Mouse (Mus musculus): ENCODE measurements around the gene Hif3a. TPM values are rescaled to one million over a fixed set of nuclear protein-coding genes. Genes with fewer than 3 reads are reported as not detected.
"Not testable (repeated sequence)": the region's sequence is repeated elsewhere in the genome, so short reads cannot be mapped to it uniquely, and the experiment has no call there.

Gene Hif3a
- 10 to 100 TPM in 1 of 2 experiments, 1 to 10 TPM in 1; 6.8 to 16.0 TPM for total RNA-seq (2021)

- DNase-seq (ENCODE audit: low spot score in 2 of 2): no peak
- intact Hi-C loops (cut with DNase I): loop anchor here (2.0 to 5.0 kb wide), 2 partner anchors 50 to 130 kb away; no protein-coding TSS in a partner anchor
Measured at GRCm38 (mm10) chr7:17062389-17062788, at the start of gene Hif3a. Gene Hif3a, minus strand, starts transcription at chr7:17062427.

- intact Hi-C loops (cut with DNase I); DNase-seq (ENCODE audit: low spot score in 2 of 2): not testable (repeated sequence)
Measured at GRCm38 (mm10) chr7:17101631-17102030, 39.4 kb upstream of the Hif3a start.

- DNase-seq (ENCODE audit: low spot score in 2 of 2): no peak
- intact Hi-C loops (cut with DNase I): no loop called here
Measured at GRCm38 (mm10) chr7:17091280-17091679, 29.1 kb upstream of the Hif3a start.

GRCm38 (mm10) chr7:17090058-17090585, 27.9 kb upstream of the Hif3a start:
- no peak for DNase-seq (ENCODE audit: low spot score in 2 of 2)
- intact Hi-C loops (cut with DNase I): no loop called here

- DNase-seq (ENCODE audit: low spot score in 2 of 2): no peak
- intact Hi-C loops (cut with DNase I): no loop called here
Measured at GRCm38 (mm10) chr7:17087731-17088130, 25.5 kb upstream of the Hif3a start.

- intact Hi-C loops (cut with DNase I): no loop called here
- no peak for DNase-seq (ENCODE audit: low spot score in 2 of 2)
Measured at GRCm38 (mm10) chr7:17082766-17083165, 20.5 kb upstream of the Hif3a start.

GRCm38 (mm10) chr7:17078076-17078654, 15.9 kb upstream of the Hif3a start:
- DNase-seq (ENCODE audit: low spot score in 2 of 2): no peak

GRCm38 (mm10) chr7:17076542-17076941, 14.3 kb upstream of the Hif3a start:
- intact Hi-C loops (cut with DNase I): loop anchor here (10.0 kb wide), 2 partner anchors 1608 to 1788 kb away; partner anchors contain the start of gene Psg20
- no peak for DNase-seq (ENCODE audit: low spot score in 2 of 2)

More at GRCm38 (mm10) chr7:17078076-17078654, 15.9 kb upstream of the Hif3a start:
- intact Hi-C loops (cut with DNase I): loop anchor here (10.0 kb wide), 2 partner anchors 1607 to 1787 kb away; partner anchors contain the start of gene Psg20

- intact Hi-C loops (cut with DNase I): loop anchor here (10.0 kb wide), 2 partner anchors 1611 to 1791 kb away; partner anchors contain the start of gene Psg20
- peak; percentile 54 to 60 for DNase-seq (ENCODE audit: low spot score in 2 of 2)
Measured at GRCm38 (mm10) chr7:17073904-17074615, 11.8 kb upstream of the Hif3a start, which contains the start of gene Psg16. Gene Psg16, plus strand, starts transcription at chr7:17074040.

- DNase-seq (ENCODE audit: low spot score in 2 of 2): no peak
Measured at GRCm38 (mm10) chr7:17073513-17073903, 11.3 kb upstream of the Hif3a start.

GRCm38 (mm10) chr7:17067651-17068050, 5.4 kb upstream of the Hif3a start:
- intact Hi-C loops (cut with DNase I): loop anchor here (5.0 kb wide), 1 partner anchor 115 kb away; no protein-coding TSS in a partner anchor

More at GRCm38 (mm10) chr7:17073513-17073903, 11.3 kb upstream of the Hif3a start:
- intact Hi-C loops (cut with DNase I): loop anchor here (10.0 kb wide), 2 partner anchors 1611 to 1791 kb away; partner anchors contain the start of gene Psg20

GRCm38 (mm10) chr7:17067000-17067399, 4.8 kb upstream of the Hif3a start:
- DNase-seq (ENCODE audit: low spot score in 2 of 2): no peak
- intact Hi-C loops (cut with DNase I): loop anchor here (5.0 kb wide), 1 partner anchor 115 kb away; no protein-coding TSS in a partner anchor

More at GRCm38 (mm10) chr7:17067651-17068050, 5.4 kb upstream of the Hif3a start:
- DNase-seq (ENCODE audit: low spot score in 2 of 2): not testable (repeated sequence)

GRCm38 (mm10) chr7:17066412-17066811, 4.2 kb upstream of the Hif3a start:
- peak; percentile 75 to 86 for DNase-seq (ENCODE audit: low spot score in 2 of 2)
- intact Hi-C loops (cut with DNase I): loop anchor here (5.0 kb wide), 1 partner anchor 114 kb away; no protein-coding TSS in a partner anchor

- intact Hi-C loops (cut with DNase I): loop anchor here (5.0 kb wide), 1 partner anchor 113 kb away; no protein-coding TSS in a partner anchor
Measured at GRCm38 (mm10) chr7:17065620-17066019, 3.4 kb upstream of the Hif3a start.

GRCm38 (mm10) chr7:17062845-17063244, 618 bp upstream of the Hif3a start:
- intact Hi-C loops (cut with DNase I): loop anchor here (2.0 to 5.0 kb wide), 2 partner anchors 51 to 130 kb away; no protein-coding TSS in a partner anchor
- no peak for DNase-seq (ENCODE audit: low spot score in 2 of 2)

More at GRCm38 (mm10) chr7:17065620-17066019, 3.4 kb upstream of the Hif3a start:
- no peak for DNase-seq (ENCODE audit: low spot score in 2 of 2)

GRCm38 (mm10) chr7:17060782-17061605, 1.2 kb downstream of the Hif3a start:
- DNase-seq (ENCODE audit: low spot score in 2 of 2): no peak
- intact Hi-C loops (cut with DNase I): loop anchor here (5.0 kb wide), 1 partner anchor 49 kb away; no protein-coding TSS in a partner anchor

GRCm38 (mm10) chr7:17060031-17060781, 2.0 kb downstream of the Hif3a start:
- DNase-seq (ENCODE audit: low spot score in 2 of 2): peak; percentile 80 to 88
- intact Hi-C loops (cut with DNase I): loop anchor here (5.0 kb wide), 1 partner anchor 48 kb away; no protein-coding TSS in a partner anchor

GRCm38 (mm10) chr7:17059463-17059844, 2.8 kb downstream of the Hif3a start:
- intact Hi-C loops (cut with DNase I): no loop called here
- no peak for DNase-seq (ENCODE audit: low spot score in 2 of 2)
